Mouse (Mus musculus): Measurements from ENCODE around the gene Hpca. TPM values are rescaled to one million over a fixed set of nuclear protein-coding genes. Genes with fewer than 3 reads are reported as not detected.
A peak's percentile ranks its signal among the peaks of the same experiment; 100 is the strongest.

The Hpca gene
- polyA plus RNA-seq (2014; fragmentation: Nextera tagmentation; extraction: Ambion mirVana) = 3.6 and 4.9 TPM in 2 replicates

DNA sequence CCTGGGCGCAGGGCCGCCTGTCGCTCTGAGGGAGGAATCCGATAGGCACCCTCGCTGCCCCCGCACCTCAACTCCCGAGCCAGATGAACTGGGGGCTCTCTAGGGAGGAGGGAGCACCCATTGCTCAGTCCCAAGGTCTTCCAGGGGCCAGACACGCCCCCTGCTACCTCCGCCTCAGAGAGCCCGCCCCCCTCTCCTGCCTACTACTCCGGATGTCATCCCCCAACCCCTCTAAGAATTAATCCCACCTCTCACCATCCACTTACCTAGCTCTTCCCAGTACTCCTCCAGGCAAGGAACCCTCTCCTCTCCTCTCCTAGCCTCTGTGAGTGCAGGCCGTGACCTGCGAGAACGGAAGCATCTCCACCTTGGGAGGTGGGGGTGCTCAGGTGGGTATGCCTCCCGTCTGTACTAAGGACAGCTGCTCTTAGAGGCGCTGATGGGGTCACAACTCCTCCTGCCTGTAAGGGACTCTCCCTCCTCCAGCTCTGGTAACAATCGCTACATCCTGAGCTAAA lies at the start of gene Hpca:
TSS of gene Hpca (minus strand) at position 468 of the 518 bp plus-strand sequence.
- H3K4me1 ChIP-seq (ENCODE audit: control insufficient read depth, insufficient read depth, low read length) = peaks cover 17% of the 10 kb centered on the region; the same call in 1 of the 2 replicates
- no peak within 1 kb of the TSS for H3K27ac ChIP-seq (replicated peaks; ENCODE audit: low read depth, low read length)
- DNase-seq (ENCODE audit: low spot score) = no peak
- H3K9ac ChIP-seq (ENCODE audit: low read depth, low read length) = peak within 1 kb of the TSS; percentile 37
- H3K36me3 ChIP-seq (ENCODE audit: control insufficient read depth, insufficient read depth, low read length) = no peaks in the 10 kb centered on the region
- WGBS = 0% methylated on average over 7 of the region's 17 CpGs
- peak within 1 kb of the TSS; percentile 97 for H3K4me2 ChIP-seq (ENCODE audit: low read depth, low read length)
- H3K9me3 ChIP-seq (ENCODE audit: control insufficient read depth, low read length) = no peaks in the 10 kb centered on the region
- peak within 1 kb of the TSS; percentile 47 for H3K4me3 ChIP-seq (ENCODE audit: low read depth, low read length)
- 0 out of 2 replicates have a peak, but pooled peaks have one; percentile 15 for ATAC-seq (ENCODE audit: low read depth)
- H3K27me3 ChIP-seq (replicated peaks; ENCODE audit: control insufficient read depth, insufficient read depth, low read length) = peaks cover 44% of the 10 kb centered on the region

DNA sequence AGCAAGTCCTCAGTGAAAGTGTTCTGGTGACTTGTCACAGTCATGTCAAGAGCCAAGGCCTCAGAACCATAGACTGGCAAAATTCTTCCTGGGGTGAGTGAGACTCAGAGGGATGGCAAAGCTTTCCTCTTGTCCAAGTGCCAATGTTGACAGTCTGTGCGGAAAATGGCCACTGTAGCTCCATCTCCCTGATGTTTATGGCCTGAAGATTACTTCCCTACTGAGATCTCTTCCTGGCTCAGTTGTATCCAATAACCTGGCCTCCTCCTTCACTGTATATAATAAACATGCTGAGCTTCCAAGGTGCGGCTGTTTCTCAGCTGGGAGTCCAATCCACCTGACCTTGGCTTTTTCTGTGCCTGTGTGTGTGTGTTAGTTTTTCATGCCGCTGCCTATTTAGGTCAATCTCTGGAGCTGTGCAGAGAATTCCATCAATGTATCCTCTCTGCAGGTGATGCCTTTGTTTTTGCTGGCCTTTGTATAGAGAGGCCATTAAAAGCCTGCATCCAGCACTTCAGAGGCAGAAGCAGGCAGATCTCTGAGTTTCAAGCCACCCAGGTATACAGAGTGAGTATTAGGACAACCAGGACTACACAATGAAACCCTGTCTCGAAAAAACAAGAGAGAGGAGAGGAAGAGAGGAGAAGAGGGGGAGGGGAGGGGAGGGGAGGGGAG lies 39.9 kb upstream of the Hpca start:
- WGBS = 82% methylated on average over 4 of the region's 4 CpGs
- DNase-seq (ENCODE audit: low spot score) (no peak), ATAC-seq (ENCODE audit: low read depth) (no peak)
- no peaks in the 10 kb centered on the region for H3K9me3 ChIP-seq (ENCODE audit: control insufficient read depth, low read length)
- no peak overlapping the region for H3K4me3 ChIP-seq (ENCODE audit: low read depth, low read length)
- no peak overlapping the region for H3K4me2 ChIP-seq (ENCODE audit: low read depth, low read length)
- no peaks in the 10 kb centered on the region for H3K27me3 ChIP-seq (replicated peaks; ENCODE audit: control insufficient read depth, insufficient read depth, low read length)
- H3K4me1 ChIP-seq (ENCODE audit: control insufficient read depth, insufficient read depth, low read length) = no peaks in the 10 kb centered on the region
- no peak overlapping the region for H3K9ac ChIP-seq (ENCODE audit: low read depth, low read length)
- peaks cover 66% of the 10 kb centered on the region for H3K36me3 ChIP-seq (ENCODE audit: control insufficient read depth, insufficient read depth, low read length)
- H3K27ac ChIP-seq (replicated peaks; ENCODE audit: low read depth, low read length) = no peak overlapping the region

DNA sequence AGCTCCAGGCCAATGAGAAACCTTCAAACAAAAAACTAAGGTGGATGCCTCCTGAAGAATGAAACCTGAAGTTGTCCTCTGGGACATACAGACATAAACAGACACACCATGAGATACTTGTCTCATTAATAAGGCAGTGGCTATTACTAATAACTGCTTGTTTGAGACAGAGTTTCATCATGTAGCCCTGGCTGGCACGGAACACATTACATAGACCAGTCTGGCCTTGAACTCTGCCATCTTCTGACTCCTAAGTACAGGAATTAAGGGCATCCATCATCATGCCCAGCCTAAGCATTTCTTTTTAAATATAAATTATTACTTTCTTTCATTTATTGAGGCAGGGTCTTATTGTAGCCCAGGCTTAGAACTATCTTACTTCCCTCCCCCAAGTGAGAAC lies 39.2 kb upstream of the Hpca start:
- Histone ChIP-seq H3K4me1 (ENCODE audit: control insufficient read depth, insufficient read depth, low read length) (no peaks in the 10 kb centered on the region), H3K9ac (ENCODE audit: low read depth, low read length) (no peak overlapping the region), H3K27ac (replicated peaks; ENCODE audit: low read depth, low read length) (no peak overlapping the region), H3K9me3 (ENCODE audit: control insufficient read depth, low read length) (no peaks in the 10 kb centered on the region), H3K36me3 (ENCODE audit: control insufficient read depth, insufficient read depth, low read length) (peaks cover 67% of the 10 kb centered on the region), H3K4me3 (ENCODE audit: low read depth, low read length) (no peak overlapping the region), H3K4me2 (ENCODE audit: low read depth, low read length) (no peak overlapping the region), H3K27me3 (replicated peaks; ENCODE audit: control insufficient read depth, insufficient read depth, low read length) (no peaks in the 10 kb centered on the region)
- DNase-seq (ENCODE audit: low spot score) (no peak), ATAC-seq (ENCODE audit: low read depth) (no peak)
- WGBS = 100% methylated on average over 1 of the region's 1 CpGs

DNA sequence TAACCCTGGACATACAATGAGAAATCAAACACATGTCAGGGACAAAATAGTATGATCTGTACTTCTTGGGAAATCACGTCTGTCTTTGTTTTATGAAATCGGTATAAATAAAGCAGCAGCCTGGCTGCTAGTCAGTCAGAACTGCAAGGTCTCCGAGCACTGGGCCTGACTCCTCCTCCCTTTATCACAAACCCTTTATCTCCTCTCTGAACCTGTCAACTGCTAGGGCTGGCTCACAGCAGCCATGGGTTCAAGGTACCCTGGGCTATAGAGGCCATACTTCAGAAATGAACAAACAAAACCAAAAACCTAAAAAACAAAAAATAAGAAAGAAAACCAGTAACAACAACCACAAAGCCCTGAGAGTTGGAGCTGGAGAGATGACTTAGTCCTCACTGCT lies 36.7 kb upstream of the Hpca start:
- H3K4me1 ChIP-seq (ENCODE audit: control insufficient read depth, insufficient read depth, low read length) = no peaks in the 10 kb centered on the region
- H3K9me3 ChIP-seq (ENCODE audit: control insufficient read depth, low read length) = no peaks in the 10 kb centered on the region
- H3K27me3 ChIP-seq (replicated peaks; ENCODE audit: control insufficient read depth, insufficient read depth, low read length) = no peaks in the 10 kb centered on the region
- no peak for ATAC-seq (ENCODE audit: low read depth)
- no peak for DNase-seq (ENCODE audit: low spot score)
- H3K9ac ChIP-seq (ENCODE audit: low read depth, low read length) = no peak overlapping the region
- WGBS = 70% methylated on average over 3 of the region's 3 CpGs
- peaks cover 73% of the 10 kb centered on the region for H3K36me3 ChIP-seq (ENCODE audit: control insufficient read depth, insufficient read depth, low read length)
- no peak overlapping the region for H3K4me3 ChIP-seq (ENCODE audit: low read depth, low read length)
- no peak overlapping the region for H3K4me2 ChIP-seq (ENCODE audit: low read depth, low read length)
- no peak overlapping the region for H3K27ac ChIP-seq (replicated peaks; ENCODE audit: low read depth, low read length)

DNA sequence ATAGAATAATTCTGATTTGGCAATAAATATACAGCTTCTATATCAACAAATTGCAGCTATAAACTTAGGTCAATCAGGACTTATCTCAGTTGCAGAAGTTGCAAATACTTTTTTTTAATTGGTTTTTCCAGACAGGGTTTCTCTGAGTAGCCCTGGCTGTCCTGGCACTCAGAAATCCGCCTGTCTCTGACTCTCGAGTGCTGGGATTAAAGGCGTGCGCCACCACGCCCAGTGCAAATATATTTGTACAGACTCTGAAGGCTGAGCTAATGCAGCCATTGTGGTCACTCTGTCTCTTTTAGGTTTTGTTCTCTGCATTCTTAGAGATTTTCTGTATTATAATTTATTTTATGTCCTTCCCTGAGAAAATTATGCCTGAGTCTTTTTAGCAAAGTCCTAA lies 35.7 kb upstream of the Hpca start:
- H3K36me3 ChIP-seq (ENCODE audit: control insufficient read depth, insufficient read depth, low read length) = peaks cover 79% of the 10 kb centered on the region
- WGBS = 87% methylated on average over 5 of the region's 5 CpGs
- no peak for DNase-seq (ENCODE audit: low spot score)

DNA sequence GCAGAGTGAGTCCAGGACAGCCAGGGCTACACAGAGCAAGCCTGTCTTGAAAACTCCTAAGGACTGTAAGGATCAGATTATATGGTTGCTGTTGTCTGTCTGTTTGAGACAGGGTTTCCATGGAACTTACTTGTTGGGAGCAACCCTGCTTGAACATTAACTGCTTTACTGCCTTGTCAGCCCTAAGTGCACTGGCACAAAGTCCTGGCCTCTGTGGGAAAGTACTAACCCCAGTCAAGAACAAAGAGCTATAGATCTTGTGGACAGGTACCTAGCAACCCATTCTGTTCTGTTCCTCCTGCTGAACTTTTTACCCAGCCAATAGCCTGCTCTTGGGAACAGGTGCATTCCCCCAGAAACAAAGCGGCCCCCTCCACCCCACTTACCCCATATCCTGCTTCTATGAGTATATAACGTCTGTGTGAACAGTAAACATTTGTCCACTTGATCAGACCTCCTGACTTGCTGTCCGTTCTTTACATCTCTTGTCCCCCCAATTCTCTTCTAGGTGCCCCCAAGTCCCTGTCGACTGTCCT lies 29.5 kb upstream of the Hpca start:
- WGBS = 88% methylated on average over 4 of the region's 4 CpGs
- ATAC-seq (ENCODE audit: low read depth) (no peak), DNase-seq (ENCODE audit: low spot score) (no peak)
- H3K4me2 ChIP-seq (ENCODE audit: low read depth, low read length) = no peak overlapping the region
- no peaks in the 10 kb centered on the region for H3K9me3 ChIP-seq (ENCODE audit: control insufficient read depth, low read length)
- no peaks in the 10 kb centered on the region for H3K4me1 ChIP-seq (ENCODE audit: control insufficient read depth, insufficient read depth, low read length)
- no peak overlapping the region for H3K4me3 ChIP-seq (ENCODE audit: low read depth, low read length)
- H3K27me3 ChIP-seq (replicated peaks; ENCODE audit: control insufficient read depth, insufficient read depth, low read length) = no peaks in the 10 kb centered on the region
- peaks cover 78% of the 10 kb centered on the region for H3K36me3 ChIP-seq (ENCODE audit: control insufficient read depth, insufficient read depth, low read length)
- H3K9ac ChIP-seq (ENCODE audit: low read depth, low read length) = no peak overlapping the region
- H3K27ac ChIP-seq (replicated peaks; ENCODE audit: low read depth, low read length) = no peak overlapping the region

More for the DNA sequence above, 35.7 kb upstream of the Hpca start:
- Histone ChIP-seq H3K9ac (ENCODE audit: low read depth, low read length) (no peak overlapping the region), H3K4me3 (ENCODE audit: low read depth, low read length) (no peak overlapping the region), H3K4me1 (ENCODE audit: control insufficient read depth, insufficient read depth, low read length) (no peaks in the 10 kb centered on the region), H3K9me3 (ENCODE audit: control insufficient read depth, low read length) (no peaks in the 10 kb centered on the region), H3K4me2 (ENCODE audit: low read depth, low read length) (no peak overlapping the region), H3K27ac (replicated peaks; ENCODE audit: low read depth, low read length) (no peak overlapping the region), H3K27me3 (replicated peaks; ENCODE audit: control insufficient read depth, insufficient read depth, low read length) (no peaks in the 10 kb centered on the region)
- no peak for ATAC-seq (ENCODE audit: low read depth)

DNA sequence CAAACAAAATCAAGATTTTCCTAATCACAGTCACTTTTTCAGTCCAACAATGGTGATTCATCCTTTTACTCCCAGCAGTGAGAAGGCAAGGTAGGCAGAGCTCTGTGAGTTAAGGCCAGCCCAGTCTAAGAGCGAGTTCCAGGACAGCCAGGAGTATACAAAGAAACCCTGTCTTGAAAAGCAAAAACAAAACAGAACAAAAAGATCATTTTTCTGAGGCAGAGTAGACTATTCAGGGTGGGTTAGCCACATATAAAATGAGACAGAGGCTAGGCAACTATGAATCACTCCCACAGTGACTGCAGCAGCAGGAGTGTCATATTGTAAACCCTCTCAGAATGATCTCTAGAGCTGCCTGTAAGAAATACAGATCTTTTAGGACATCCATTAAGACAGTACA lies 27.5 kb upstream of the Hpca start:
- no peak for ATAC-seq (ENCODE audit: low read depth)
- H3K9ac ChIP-seq (ENCODE audit: low read depth, low read length) = no peak overlapping the region

DNA sequence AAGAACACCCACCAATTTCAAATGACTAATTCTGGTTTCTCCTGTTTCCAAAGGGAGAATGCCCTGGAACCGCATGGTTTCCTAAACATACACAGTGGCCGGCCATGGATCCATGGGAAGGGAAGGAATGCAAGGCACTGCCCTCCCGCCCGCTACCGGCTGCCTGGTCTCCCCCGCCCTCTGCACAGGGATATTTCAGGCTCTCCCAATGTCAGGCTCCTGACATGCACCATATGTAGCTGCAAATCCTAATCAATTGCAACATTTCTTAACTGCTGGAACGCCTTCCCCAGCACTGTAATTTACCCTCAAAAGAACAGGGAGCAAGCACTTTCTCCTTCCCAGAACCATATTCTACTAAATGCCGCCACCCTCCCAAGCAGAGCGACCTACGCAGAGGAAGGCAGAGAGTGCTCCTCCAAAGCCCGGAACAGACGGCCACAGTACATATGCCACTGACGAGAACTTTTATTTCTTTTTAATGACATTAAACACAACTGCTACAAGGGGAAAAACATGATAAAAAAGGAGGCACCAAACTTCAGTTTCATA lies 25.8 kb upstream of the Hpca start:
- no peak for DNase-seq (ENCODE audit: low spot score)
- ATAC-seq (ENCODE audit: low read depth) = no peak
- no peak overlapping the region for H3K4me3 ChIP-seq (ENCODE audit: low read depth, low read length)
- H3K36me3 ChIP-seq (ENCODE audit: control insufficient read depth, insufficient read depth, low read length) = peaks cover 46% of the 10 kb centered on the region
- no peak overlapping the region for H3K9ac ChIP-seq (ENCODE audit: low read depth, low read length)
- H3K4me2 ChIP-seq (ENCODE audit: low read depth, low read length) = no peak overlapping the region
- WGBS = 79% methylated on average over 13 of the region's 13 CpGs
- no peaks in the 10 kb centered on the region for H3K27me3 ChIP-seq (replicated peaks; ENCODE audit: control insufficient read depth, insufficient read depth, low read length)
- H3K9me3 ChIP-seq (ENCODE audit: control insufficient read depth, low read length) = no peaks in the 10 kb centered on the region
- H3K4me1 ChIP-seq (ENCODE audit: control insufficient read depth, insufficient read depth, low read length) = peaks cover 15% of the 10 kb centered on the region
- H3K27ac ChIP-seq (replicated peaks; ENCODE audit: low read depth, low read length) = peak overlapping the region; percentile 2; the same call in 1 of the 2 replicates

More for the DNA sequence above, 27.5 kb upstream of the Hpca start:
- Histone ChIP-seq H3K36me3 (ENCODE audit: control insufficient read depth, insufficient read depth, low read length) (peaks cover 58% of the 10 kb centered on the region), H3K4me1 (ENCODE audit: control insufficient read depth, insufficient read depth, low read length) (peaks cover 7% of the 10 kb centered on the region), H3K4me2 (ENCODE audit: low read depth, low read length) (no peak overlapping the region), H3K9me3 (ENCODE audit: control insufficient read depth, low read length) (no peaks in the 10 kb centered on the region), H3K27me3 (replicated peaks; ENCODE audit: control insufficient read depth, insufficient read depth, low read length) (no peaks in the 10 kb centered on the region), H3K4me3 (ENCODE audit: low read depth, low read length) (no peak overlapping the region), H3K27ac (replicated peaks; ENCODE audit: low read depth, low read length) (no peak overlapping the region)
- DNase-seq (ENCODE audit: low spot score) = no peak
- WGBS = 68% methylated on average over 1 of the region's 1 CpGs
